Mouse (Mus musculus): ENCODE measurements around the gene H2-K1. TPM values are rescaled to one million over a fixed set of nuclear protein-coding genes. Genes with fewer than 3 reads are reported as not detected.

Gene H2-K1
- polyA plus RNA-seq, 1 experiment, result not detected

GRCm38 (mm10) chr17:33948090-33948904, 51.9 kb downstream of the H2-K1 start:
- Histone ChIP-seq H3K4me1 (ENCODE audit: control insufficient read depth, insufficient read depth, low read length) (peaks cover 27% of the 10 kb centered on the region), H3K4me3 (ENCODE audit: insufficient read depth, low read depth, low read length) (no peak overlapping the region), H3K27ac (ENCODE audit: insufficient read depth, low read depth, low read length) (no peak overlapping the region)
- 87% methylated on average over 22 of the region's 22 CpGs for WGBS
- TF ChIP-seq POLR2A (IDR thresholded peaks at IDR 0.05; ENCODE audit: insufficient read depth, low read depth, low read length) (no peak), CTCF (IDR thresholded peaks at IDR 0.05; ENCODE audit: insufficient read depth, low read depth, low read length) (no peak)

- no peak overlapping the region for H3K27ac ChIP-seq (ENCODE audit: insufficient read depth, low read depth, low read length)
- TF ChIP-seq POLR2A (IDR thresholded peaks at IDR 0.05; ENCODE audit: insufficient read depth, low read depth, low read length), result no peak
- TF ChIP-seq CTCF (IDR thresholded peaks at IDR 0.05; ENCODE audit: insufficient read depth, low read depth, low read length), result no peak
- no peak overlapping the region for H3K4me3 ChIP-seq (ENCODE audit: insufficient read depth, low read depth, low read length)
- WGBS, result 89% methylated on average over 10 of the region's 10 CpGs
- peaks cover 27% of the 10 kb centered on the region for H3K4me1 ChIP-seq (ENCODE audit: control insufficient read depth, insufficient read depth, low read length)
Observed at GRCm38 (mm10) chr17:33947430-33948089, 52.6 kb downstream of the H2-K1 start.

Other genes with a start within 250 kb of the H2-K1 start
- 744 TPM in 1 of 2 replicates, not detected in the other for gene Rab11b, start 239.8 kb downstream of the H2-K1 start, polyA plus RNA-seq (2012; ENCODE audit: insufficient read depth, insufficient read length, low replicate concordance, missing spikeins)
- not detected in 2 replicates for gene Angptl4, start 218.5 kb downstream of the H2-K1 start, polyA plus RNA-seq (2012; ENCODE audit: insufficient read depth, insufficient read length, low replicate concordance, missing spikeins)
- gene Kank3, start 189.8 kb downstream of the H2-K1 start, polyA plus RNA-seq (2012; ENCODE audit: insufficient read depth, insufficient read length, low replicate concordance, missing spikeins), result not detected in 2 replicates
- gene Rps28, start 175.8 kb downstream of the H2-K1 start, polyA plus RNA-seq (2012; ENCODE audit: insufficient read depth, insufficient read length, low replicate concordance, missing spikeins), result not detected in 2 replicates
- 751 TPM in 1 of 2 replicates, not detected in the other for gene Ndufa7, start 175.8 kb downstream of the H2-K1 start, polyA plus RNA-seq (2012; ENCODE audit: insufficient read depth, insufficient read length, low replicate concordance, missing spikeins)
- gene Cd320, start 157.3 kb downstream of the H2-K1 start, polyA plus RNA-seq (2012; ENCODE audit: insufficient read depth, insufficient read length, low replicate concordance, missing spikeins), result not detected in 2 replicates
- gene Gm7029, start 126.5 kb downstream of the H2-K1 start, polyA plus RNA-seq (2012; ENCODE audit: insufficient read depth, insufficient read length, low replicate concordance, missing spikeins), result not detected in 2 replicates
- gene Kifc1, start 109.7 kb downstream of the H2-K1 start, polyA plus RNA-seq (2012; ENCODE audit: insufficient read depth, insufficient read length, low replicate concordance, missing spikeins), result not detected in 2 replicates
- gene Platr17, start 95.2 kb downstream of the H2-K1 start, polyA plus RNA-seq (2012; ENCODE audit: insufficient read depth, insufficient read length, low replicate concordance, missing spikeins), result not detected in 2 replicates
- not detected in 2 replicates for gene Daxx, start 90.9 kb downstream of the H2-K1 start, polyA plus RNA-seq (2012; ENCODE audit: insufficient read depth, insufficient read length, low replicate concordance, missing spikeins)
- 118 TPM in 1 of 2 replicates, not detected in the other for gene Tapbp, start 84.4 kb downstream of the H2-K1 start, polyA plus RNA-seq (2012; ENCODE audit: insufficient read depth, insufficient read length, low replicate concordance, missing spikeins)
- gene Zbtb22, start 84.4 kb downstream of the H2-K1 start, polyA plus RNA-seq (2012; ENCODE audit: insufficient read depth, insufficient read length, low replicate concordance, missing spikeins), result not detected in 2 replicates
- gene Rgl2, start 70.8 kb downstream of the H2-K1 start, polyA plus RNA-seq (2012; ENCODE audit: insufficient read depth, insufficient read length, low replicate concordance, missing spikeins), result 671 TPM in 1 of 2 replicates, not detected in the other
- gene Pfdn6, start 60.0 kb downstream of the H2-K1 start, polyA plus RNA-seq (2012; ENCODE audit: insufficient read depth, insufficient read length, low replicate concordance, missing spikeins), result not detected in 2 replicates
- not detected in 2 replicates for gene Wdr46, start 59.7 kb downstream of the H2-K1 start, polyA plus RNA-seq (2012; ENCODE audit: insufficient read depth, insufficient read length, low replicate concordance, missing spikeins)
- not detected in 2 replicates for gene B3galt4, start 48.9 kb downstream of the H2-K1 start, polyA plus RNA-seq (2012; ENCODE audit: insufficient read depth, insufficient read length, low replicate concordance, missing spikeins)
- not detected in 2 replicates for gene Vps52, start 44.5 kb downstream of the H2-K1 start, polyA plus RNA-seq (2012; ENCODE audit: insufficient read depth, insufficient read length, low replicate concordance, missing spikeins)
- gene Rps18, start 44.3 kb downstream of the H2-K1 start, polyA plus RNA-seq (2012; ENCODE audit: insufficient read depth, insufficient read length, low replicate concordance, missing spikeins), result 1,298 TPM in 1 of 2 replicates, not detected in the other
- not detected in 2 replicates for gene Ring1, start 24.3 kb upstream of the H2-K1 start, polyA plus RNA-seq (2012; ENCODE audit: insufficient read depth, insufficient read length, low replicate concordance, missing spikeins)
- not detected in 2 replicates for gene H2-Ke6, start 27.7 kb upstream of the H2-K1 start, polyA plus RNA-seq (2012; ENCODE audit: insufficient read depth, insufficient read length, low replicate concordance, missing spikeins)
- gene Slc39a7, start 31.3 kb upstream of the H2-K1 start, polyA plus RNA-seq (2012; ENCODE audit: insufficient read depth, insufficient read length, low replicate concordance, missing spikeins), result not detected in 2 replicates
- not detected in 2 replicates for gene Rxrb, start 31.5 kb upstream of the H2-K1 start, polyA plus RNA-seq (2012; ENCODE audit: insufficient read depth, insufficient read length, low replicate concordance, missing spikeins)
- not detected in 2 replicates for gene Col11a2, start 39.1 kb upstream of the H2-K1 start, polyA plus RNA-seq (2012; ENCODE audit: insufficient read depth, insufficient read length, low replicate concordance, missing spikeins)
- not detected in 2 replicates for gene H2-Oa, start 92.0 kb upstream of the H2-K1 start, polyA plus RNA-seq (2012; ENCODE audit: insufficient read depth, insufficient read length, low replicate concordance, missing spikeins)
- not detected in 2 replicates for gene H2-DMa, start 119.2 kb upstream of the H2-K1 start, polyA plus RNA-seq (2012; ENCODE audit: insufficient read depth, insufficient read length, low replicate concordance, missing spikeins)
- 233 TPM in 1 of 2 replicates, not detected in the other for gene Brd2, start 122.3 kb upstream of the H2-K1 start, polyA plus RNA-seq (2012; ENCODE audit: insufficient read depth, insufficient read length, low replicate concordance, missing spikeins)
- not detected in 2 replicates for gene H2-DMb2, start 143.0 kb upstream of the H2-K1 start, polyA plus RNA-seq (2012; ENCODE audit: insufficient read depth, insufficient read length, low replicate concordance, missing spikeins)
- not detected in 2 replicates for gene H2-DMb1, start 152.7 kb upstream of the H2-K1 start, polyA plus RNA-seq (2012; ENCODE audit: insufficient read depth, insufficient read length, low replicate concordance, missing spikeins)
- gene Tap1, start 187.2 kb upstream of the H2-K1 start, polyA plus RNA-seq (2012; ENCODE audit: insufficient read depth, insufficient read length, low replicate concordance, missing spikeins), result not detected in 2 replicates
- gene Psmb9, start 187.4 kb upstream of the H2-K1 start, polyA plus RNA-seq (2012; ENCODE audit: insufficient read depth, insufficient read length, low replicate concordance, missing spikeins), result 272 TPM in 1 of 2 replicates, not detected in the other
- gene Psmb8, start 197.4 kb upstream of the H2-K1 start, polyA plus RNA-seq (2012; ENCODE audit: insufficient read depth, insufficient read length, low replicate concordance, missing spikeins), result not detected in 2 replicates
- 159 TPM in 1 of 2 replicates, not detected in the other for gene Tap2, start 203.2 kb upstream of the H2-K1 start, polyA plus RNA-seq (2012; ENCODE audit: insufficient read depth, insufficient read length, low replicate concordance, missing spikeins)
- gene H2-Ob, start 238.6 kb upstream of the H2-K1 start, polyA plus RNA-seq (2012; ENCODE audit: insufficient read depth, insufficient read length, low replicate concordance, missing spikeins), result not detected in 2 replicates